Mouse (Mus musculus) left cerebral cortex, postnatal 4 days (tissue): ENCODE data around the gene Coq8b. TPM values are rescaled to one million over a fixed set of nuclear protein-coding genes. Genes with fewer than 3 reads are reported as not detected.
A peak's percentile ranks its signal among the peaks of the same experiment; 100 is the strongest.
"Not testable (repeated sequence)": the region's sequence is repeated elsewhere in the genome, so short reads cannot be mapped to it uniquely, and the experiment has no call there.

ENCODE experiments used
- DNase-seq: peaks from one replicate; pipeline ENCODE4 v3.0.0-alpha.2; 2022
- intact Hi-C: fragments of 180-260 bp; cut with DNase I; formaldehyde crosslinking; loops from one replicate; pipeline ENCODE4 v1.15.1; 2025
- total RNA-seq, 2 experiments: library from RNA; stranded (reverse); gene quantifications; 2 replicates each; pipeline ENCODE4 v1.2.3; 2021

Gene Coq8b
- total RNA-seq, 2 experiments from 2014 or later = 23.6 to 27.0 TPM

GRCm38 (mm10) chr7:27228281-27228821, 4.5 kb upstream of the Coq8b start, which contains the start of gene Itpkc:
Gene Itpkc, minus strand, starts transcription at chr7:27228661.
- peak; percentile 92 for DNase-seq
- intact Hi-C loops = no loop called here

GRCm38 (mm10) chr7:27228865-27229264, 4.0 kb upstream of the Coq8b start:
- intact Hi-C loops = no loop called here
- DNase-seq = no peak

- intact Hi-C loops = no loop called here
- DNase-seq = no peak
These were observed 2.0 kb upstream of the Coq8b start for GRCm38 (mm10) chr7:27230781-27231180.

GRCm38 (mm10) chr7:27231693-27232331, 1.0 kb upstream of the Coq8b start:
- intact Hi-C loops = no loop called here
- DNase-seq = no peak

- intact Hi-C loops = no loop called here
- no peak for DNase-seq
These were observed 477 bp downstream of the Coq8b start for GRCm38 (mm10) chr7:27233300-27233699.

GRCm38 (mm10) chr7:27235726-27236125, 2.9 kb downstream of the Coq8b start:
- DNase-seq = no peak
- intact Hi-C loops = no loop called here

- no peak for DNase-seq
- intact Hi-C loops = no loop called here
These were observed 4.7 kb downstream of the Coq8b start for GRCm38 (mm10) chr7:27237527-27237926.

- DNase-seq = no peak
- intact Hi-C loops = no loop called here
These were observed 5.7 kb downstream of the Coq8b start for GRCm38 (mm10) chr7:27238568-27238967.

GRCm38 (mm10) chr7:27243211-27243610, 10.4 kb downstream of the Coq8b start:
- intact Hi-C loops = no loop called here
- DNase-seq = no peak

- DNase-seq, intact Hi-C loops: not testable (repeated sequence)
These were observed 11.3 kb downstream of the Coq8b start for GRCm38 (mm10) chr7:27244088-27244487.

- intact Hi-C loops = no loop called here
- DNase-seq = peak; percentile 48
These were observed 16.3 kb downstream of the Coq8b start for GRCm38 (mm10) chr7:27249146-27249545.

- DNase-seq = peak; percentile 65
- intact Hi-C loops = no loop called here
These were observed 17.1 kb downstream of the Coq8b start for GRCm38 (mm10) chr7:27249928-27250327.

- intact Hi-C loops = no loop called here
- DNase-seq = no peak
These were observed 19.1 kb downstream of the Coq8b start for GRCm38 (mm10) chr7:27251946-27252345.

GRCm38 (mm10) chr7:27255721-27256120, 22.9 kb downstream of the Coq8b start:
- DNase-seq = no peak
- intact Hi-C loops = no loop called here

- intact Hi-C loops = no loop called here
These were observed 24.4 kb downstream of the Coq8b start for GRCm38 (mm10) chr7:27257046-27257851.

GRCm38 (mm10) chr7:27257852-27258204, 25.0 kb downstream of the Coq8b start:
- intact Hi-C loops = no loop called here
- DNase-seq = peak; percentile 96

More at GRCm38 (mm10) chr7:27257046-27257851, 24.4 kb downstream of the Coq8b start:
- DNase-seq = peak; percentile 96

GRCm38 (mm10) chr7:27258205-27258899, 25.5 kb downstream of the Coq8b start, which contains the start of gene Numbl:
Gene Numbl, plus strand, starts transcription at chr7:27258433.
- DNase-seq = peak; percentile 100
- intact Hi-C loops = no loop called here

GRCm38 (mm10) chr7:27259271-27259721, 26.5 kb downstream of the Coq8b start:
- intact Hi-C loops = no loop called here
- DNase-seq = peak; percentile 59

- peak; percentile 40 for DNase-seq
- intact Hi-C loops = no loop called here
These were observed 26.9 kb downstream of the Coq8b start for GRCm38 (mm10) chr7:27259771-27260170.

GRCm38 (mm10) chr7:27260856-27261255, 28.0 kb downstream of the Coq8b start:
- peak; percentile 44 for DNase-seq
- intact Hi-C loops = no loop called here

- no peak for DNase-seq
- intact Hi-C loops = no loop called here
These were observed 29.1 kb downstream of the Coq8b start for GRCm38 (mm10) chr7:27261888-27262287.
